Mouse (Mus musculus) heart, embryonic 13.5 days (tissue): ENCODE results near the gene Smarca4. TPM values are rescaled to one million over a fixed set of nuclear protein-coding genes. Genes with fewer than 3 reads are reported as not detected.

Experiments
- ATAC-seq: fragments of 200-750 bp; cut with Nextera tagmentation; 2 replicates; pipeline ENCODE4 v1.8.0; 2017; ENCODE audit warnings: moderate TSS enrichment; ENCODE audit not compliant: insufficient number of reproducible peaks, low FRiP score, low TSS enrichment; ENCODE audit errors: extremely low read depth
- H3K27ac ChIP-seq: fragments of 300-500 bp; sonication (generic); replicated peaks from 2 replicates; pipeline ENCODE4 v1.5.1; 2015; ENCODE audit warnings: moderate library complexity, mild to moderate bottlenecking, inconsistent platforms
- H3K27me3 ChIP-seq: fragments of 300-500 bp; sonication (generic); replicated peaks from 2 replicates; pipeline ENCODE4 v1.6.1; 2015; ENCODE audit warnings: mild to moderate bottlenecking, inconsistent platforms
- H3K36me3 ChIP-seq: fragments of 300-500 bp; sonication (generic); 2 replicates; pipeline ENCODE4 v1.6.1; 2015; ENCODE audit warnings: mild to moderate bottlenecking, inconsistent platforms
- H3K4me1 ChIP-seq: fragments of 300-500 bp; sonication (generic); 2 replicates; pipeline ENCODE4 v1.6.1; 2015; ENCODE audit warnings: inconsistent platforms
- H3K4me2 ChIP-seq: fragments of 300-500 bp; sonication (generic); 2 replicates; pipeline ENCODE4 v1.6.1; 2015; ENCODE audit warnings: inconsistent platforms, mild to moderate bottlenecking, moderate library complexity
- H3K4me3 ChIP-seq: fragments of 300-500 bp; sonication (generic); 2 replicates; pipeline ENCODE4 v1.5.1; 2015; ENCODE audit warnings: moderate library complexity, mild to moderate bottlenecking, inconsistent platforms
- H3K9ac ChIP-seq: fragments of 300-500 bp; sonication (generic); 2 replicates; pipeline ENCODE4 v1.6.1; 2015; ENCODE audit warnings: inconsistent platforms, mild to moderate bottlenecking, moderate library complexity
- H3K9me3 ChIP-seq: fragments of 300-500 bp; sonication (generic); 2 replicates; pipeline ENCODE4 v1.6.1; 2016; ENCODE audit warnings: inconsistent platforms
- WGBS: fragments of 180-500 bp; shearing (Covaris S2); methylation state at CpG from one replicate; pipeline ENCODE4 v1.1.7; 2015; ENCODE audit warnings: mixed read lengths; 5-methylcytosine and 5-hydroxymethylcytosine counted together
- polyA plus RNA-seq: library from polyadenylated mRNA; unstranded; fragments of >200 nt; fragmentation: Nextera tagmentation; extraction: Ambion mirVana; gene quantifications from 2 replicates; pipeline ENCODE4 v1.2.1, GENCODE M21; 2015

Smarca4 gene
- polyA plus RNA-seq, 1 experiment from 2014 or later = 57.9 TPM

GRCm38 (mm10) chr9:21625342-21626339, 9.7 kb downstream of the Smarca4 start:
- Histone ChIP-seq H3K36me3 (peaks cover 12% of the 10 kb centered on the region; the same call in 1 of the 2 replicates), H3K27me3 (no peaks in the 10 kb centered on the region), H3K4me1 (peaks cover 27% of the 10 kb centered on the region), H3K27ac (no peak overlapping the region), H3K9ac (no peak overlapping the region), H3K4me2 (no peak overlapping the region), H3K9me3 (no peaks in the 10 kb centered on the region), H3K4me3 (no peak overlapping the region)
- ATAC-seq = no peak
- WGBS = 83% methylated on average over 10 of the region's 10 CpGs

- Histone ChIP-seq H3K9ac (no peak overlapping the region), H3K4me2 (no peak overlapping the region), H3K36me3 (0 out of 2 replicates have a peak, but pooled peaks cover 13% of the 10 kb centered on the region), H3K27me3 (no peaks in the 10 kb centered on the region), H3K9me3 (no peaks in the 10 kb centered on the region), H3K27ac (no peak overlapping the region), H3K4me1 (peaks cover 27% of the 10 kb centered on the region), H3K4me3 (no peak overlapping the region)
- no peak for ATAC-seq
Measured at GRCm38 (mm10) chr9:21626571-21626970, 10.6 kb downstream of the Smarca4 start.

- no peaks in the 10 kb centered on the region for H3K9me3 ChIP-seq
- H3K27ac ChIP-seq = no peak overlapping the region
- H3K9ac ChIP-seq = no peak overlapping the region
- ATAC-seq = no peak
- peaks cover 33% of the 10 kb centered on the region for H3K4me1 ChIP-seq
- 0 out of 2 replicates have a peak, but pooled peaks cover 12% of the 10 kb centered on the region for H3K36me3 ChIP-seq
- no peak overlapping the region for H3K4me2 ChIP-seq
- H3K27me3 ChIP-seq = no peaks in the 10 kb centered on the region
- H3K4me3 ChIP-seq = no peak overlapping the region
- 74% methylated on average over 5 of the region's 5 CpGs for WGBS
Measured at GRCm38 (mm10) chr9:21627145-21627795, 11.3 kb downstream of the Smarca4 start.

GRCm38 (mm10) chr9:21630673-21631072, 14.7 kb downstream of the Smarca4 start:
- no peak overlapping the region for H3K27ac ChIP-seq

GRCm38 (mm10) chr9:21633106-21633505, 17.1 kb downstream of the Smarca4 start:
- WGBS = 78% methylated on average over 3 of the region's 3 CpGs

More at GRCm38 (mm10) chr9:21630673-21631072, 14.7 kb downstream of the Smarca4 start:
- Histone ChIP-seq H3K4me3 (no peak overlapping the region), H3K36me3 (peaks cover 42% of the 10 kb centered on the region), H3K27me3 (no peaks in the 10 kb centered on the region), H3K4me2 (no peak overlapping the region), H3K9ac (no peak overlapping the region), H3K4me1 (peaks cover 34% of the 10 kb centered on the region), H3K9me3 (no peaks in the 10 kb centered on the region)
- 70% methylated on average over 3 of the region's 3 CpGs for WGBS
- no peak for ATAC-seq

GRCm38 (mm10) chr9:21635639-21636038, 19.7 kb downstream of the Smarca4 start:
- Histone ChIP-seq H3K9ac (no peak overlapping the region), H3K27ac (no peak overlapping the region), H3K4me1 (peaks cover 30% of the 10 kb centered on the region), H3K4me3 (no peak overlapping the region), H3K27me3 (no peaks in the 10 kb centered on the region), H3K36me3 (peaks cover 89% of the 10 kb centered on the region), H3K9me3 (no peaks in the 10 kb centered on the region), H3K4me2 (no peak overlapping the region)
- 31% methylated on average over 7 of the region's 7 CpGs for WGBS
- ATAC-seq = no peak

More at GRCm38 (mm10) chr9:21633106-21633505, 17.1 kb downstream of the Smarca4 start:
- H3K9me3 ChIP-seq = no peaks in the 10 kb centered on the region
- no peak overlapping the region for H3K4me2 ChIP-seq
- H3K4me3 ChIP-seq = no peak overlapping the region
- no peaks in the 10 kb centered on the region for H3K27me3 ChIP-seq
- H3K27ac ChIP-seq = no peak overlapping the region
- H3K36me3 ChIP-seq = peaks cover 64% of the 10 kb centered on the region
- no peak for ATAC-seq
- H3K9ac ChIP-seq = 0 out of 2 replicates have a peak overlapping the region, but pooled peaks have one; percentile 37
- H3K4me1 ChIP-seq = peaks cover 30% of the 10 kb centered on the region

- H3K27me3 ChIP-seq = no peaks in the 10 kb centered on the region
- no peak for ATAC-seq
- H3K4me2 ChIP-seq = no peak overlapping the region
- no peak overlapping the region for H3K27ac ChIP-seq
- 95% methylated on average over 11 of the region's 11 CpGs for WGBS
- no peaks in the 10 kb centered on the region for H3K9me3 ChIP-seq
- no peak overlapping the region for H3K9ac ChIP-seq
- no peak overlapping the region for H3K4me3 ChIP-seq
- H3K4me1 ChIP-seq = peaks cover 20% of the 10 kb centered on the region
- peaks cover 100% of the 10 kb centered on the region for H3K36me3 ChIP-seq
Measured at GRCm38 (mm10) chr9:21639031-21639430, 23.1 kb downstream of the Smarca4 start.

GRCm38 (mm10) chr9:21646366-21646765, 30.4 kb downstream of the Smarca4 start:
- Histone ChIP-seq H3K4me1 (no peaks in the 10 kb centered on the region), H3K9me3 (no peaks in the 10 kb centered on the region), H3K4me2 (no peak overlapping the region), H3K27ac (no peak overlapping the region), H3K4me3 (no peak overlapping the region), H3K27me3 (no peaks in the 10 kb centered on the region), H3K9ac (no peak overlapping the region), H3K36me3 (peaks cover 92% of the 10 kb centered on the region)
- 94% methylated on average over 3 of the region's 3 CpGs for WGBS
- no peak for ATAC-seq

- Histone ChIP-seq H3K4me2 (no peak overlapping the region), H3K9me3 (no peaks in the 10 kb centered on the region), H3K27ac (no peak overlapping the region), H3K4me1 (0 out of 2 replicates have a peak, but pooled peaks cover 3% of the 10 kb centered on the region), H3K4me3 (no peak overlapping the region), H3K27me3 (no peaks in the 10 kb centered on the region), H3K36me3 (peaks cover 92% of the 10 kb centered on the region), H3K9ac (no peak overlapping the region)
- no peak for ATAC-seq
- WGBS = 94% methylated on average over 6 of the region's 6 CpGs
Measured at GRCm38 (mm10) chr9:21647721-21648120, 31.8 kb downstream of the Smarca4 start.

- H3K27ac ChIP-seq = no peak overlapping the region
Measured at GRCm38 (mm10) chr9:21652263-21652662, 36.3 kb downstream of the Smarca4 start.

GRCm38 (mm10) chr9:21653253-21653652, 37.3 kb downstream of the Smarca4 start:
- WGBS = 67% methylated on average over 2 of the region's 2 CpGs
- H3K36me3 ChIP-seq = peaks cover 92% of the 10 kb centered on the region
- H3K27ac ChIP-seq = 0 out of 2 replicates have a peak overlapping the region, but pooled peaks have one; percentile 24
- 0 out of 2 replicates have a peak overlapping the region, but pooled peaks have one; percentile 5 for H3K9ac ChIP-seq
- peaks cover 22% of the 10 kb centered on the region for H3K4me1 ChIP-seq
- ATAC-seq = no peak
- H3K4me2 ChIP-seq = no peak overlapping the region
- H3K9me3 ChIP-seq = no peaks in the 10 kb centered on the region
- H3K4me3 ChIP-seq = no peak overlapping the region
- no peaks in the 10 kb centered on the region for H3K27me3 ChIP-seq

More at GRCm38 (mm10) chr9:21652263-21652662, 36.3 kb downstream of the Smarca4 start:
- Histone ChIP-seq H3K9me3 (no peaks in the 10 kb centered on the region), H3K36me3 (peaks cover 92% of the 10 kb centered on the region), H3K4me2 (no peak overlapping the region), H3K27me3 (no peaks in the 10 kb centered on the region), H3K9ac (no peak overlapping the region), H3K4me3 (no peak overlapping the region), H3K4me1 (peaks cover 22% of the 10 kb centered on the region)
- ATAC-seq = no peak
- WGBS = 90% methylated on average over 5 of the region's 5 CpGs
